Mouse (Mus musculus) E14TG2a.4 (cell line): ENCODE measurements around the gene Rpgr.

Source experiments
- CTCF ChIP-seq: conservative IDR thresholded peaks from 2 replicates; pipeline ENCODE4 v1.5.1; 2014; ENCODE audit warnings: low read length
- POU5F1 ChIP-seq: IDR thresholded peaks from 2 replicates; pipeline ENCODE4 v1.6.1; 2014; ENCODE audit warnings: low read length, borderline replicate concordance

DNA sequence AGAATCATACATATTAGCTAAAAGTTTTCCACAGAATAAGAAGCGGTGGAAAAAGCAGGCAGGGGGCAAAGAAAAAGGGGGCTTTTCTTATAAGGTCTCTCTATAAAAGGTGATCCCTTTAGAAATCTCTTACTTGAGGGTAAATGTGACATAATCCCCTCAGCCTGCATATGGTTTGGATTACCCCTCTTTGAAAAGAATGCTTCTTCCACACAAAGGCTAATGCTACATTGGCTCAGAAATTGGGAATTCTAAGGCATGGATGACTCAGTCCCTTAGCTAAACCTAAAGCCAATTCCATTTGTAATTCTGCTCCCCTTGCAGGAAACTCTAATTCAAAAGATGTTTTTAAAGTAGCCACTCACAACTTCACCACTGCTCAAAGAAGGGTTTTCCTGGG, 136.7 kb downstream of the Rpgr start:
- TF ChIP-seq CTCF (no peak), POU5F1 (no peak)
